Mouse (Mus musculus) testis, adult 2 months (tissue): Measurements from ENCODE around the gene Hoxa7.

Experiments
- CTCF ChIP-seq: fragments of 200-500 bp; IDR thresholded peaks from 2 replicates; pipeline ENCODE4 v1.5.1; 2012; ENCODE audit warnings: low read depth, mild to moderate bottlenecking, inconsistent platforms, low read length, moderate library complexity; ENCODE audit not compliant: control insufficient read depth, insufficient read depth, insufficient replicate concordance
- POLR2A ChIP-seq: fragments of 200-500 bp; IDR thresholded peaks from 2 replicates; pipeline ENCODE4 v1.6.1; 2012; ENCODE audit warnings: low read depth, mild to moderate bottlenecking, inconsistent platforms, low read length, moderate library complexity; ENCODE audit not compliant: control insufficient read depth

GRCm38 (mm10) chr6:52208072-52208867 lies 13.4 kb downstream of the Hoxa7 start, which contains the start of gene Hoxa6:
- TF ChIP-seq POLR2A (no peak), CTCF (no peak)
